Mouse (Mus musculus): ENCODE measurements around the gene Gm9767. TPM values are rescaled to one million over a fixed set of nuclear protein-coding genes. Genes with fewer than 3 reads are reported as not detected.
A peak's percentile ranks its signal among the peaks of the same experiment; 100 is the strongest.

Gene Gm9767
- polyA plus RNA-seq (2015; fragmentation: Nextera tagmentation; extraction: Ambion mirVana) = 0.37 and 1.7 TPM in 2 replicates

DNA sequence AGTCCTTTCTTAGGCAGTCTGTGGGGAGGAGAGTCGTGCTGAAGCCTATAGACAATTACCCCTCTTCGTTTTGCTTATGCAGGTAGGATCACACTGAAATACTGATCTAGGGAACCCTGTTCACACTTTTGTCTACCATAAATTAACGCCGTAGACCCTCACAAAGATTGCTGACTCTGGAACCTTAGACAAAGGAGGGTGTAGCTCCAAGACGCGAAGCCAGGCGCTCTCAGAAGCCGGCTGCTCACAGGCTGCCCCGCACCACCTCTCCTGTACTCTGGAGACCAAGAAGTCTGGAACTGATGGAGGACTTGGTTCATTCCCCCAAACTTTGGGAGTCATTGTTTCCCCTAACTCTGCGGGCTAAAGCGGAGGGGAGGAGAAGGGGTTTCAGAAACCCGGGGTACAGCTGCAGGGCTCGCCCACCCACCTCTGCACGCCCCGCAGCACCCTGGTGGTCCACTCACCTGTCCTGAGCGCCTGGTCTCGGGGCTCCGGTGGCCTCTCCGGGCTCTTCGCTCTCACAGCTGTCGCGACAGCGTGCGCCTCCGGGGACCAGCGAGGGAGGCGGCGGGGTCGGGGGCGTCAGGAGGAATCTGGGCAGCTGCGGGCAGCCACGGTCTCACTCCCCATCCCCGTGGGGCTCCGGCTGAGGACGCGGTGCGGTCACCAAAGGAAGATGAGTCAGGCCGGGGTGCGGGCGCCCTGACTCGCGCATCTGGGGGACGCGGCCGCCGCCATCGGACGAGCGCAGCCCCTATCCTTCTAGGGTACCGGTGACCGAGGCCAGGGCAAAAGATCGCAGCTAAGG lies at the start of gene Gm9767:
Gm9767 (plus strand) TSS at position 585 of the 811 bp plus-strand sequence.
- Histone ChIP-seq H3K36me3 (no peaks in the 10 kb centered on the region), H3K4me1 (0 out of 2 replicates have a peak, but pooled peaks cover 10% of the 10 kb centered on the region), H3K9ac (peak within 1 kb of the TSS; percentile 42), H3K4me2 (replicated peaks) (peak within 1 kb of the TSS; percentile 95), H3K27ac (replicated peaks) (peak within 1 kb of the TSS; percentile 34), H3K4me3 (replicated peaks) (peak within 1 kb of the TSS; percentile 63), H3K9me3 (replicated peaks) (no peaks in the 10 kb centered on the region), H3K27me3 (0 out of 2 replicates have a peak, but pooled peaks cover 6% of the 10 kb centered on the region)
- peak; percentile 56; the same call in 1 of the 2 replicates for ATAC-seq (ENCODE audit: insufficient number of reproducible peaks, low FRiP score, low TSS enrichment, low read depth)
- 2% methylated on average over 52 of the region's 52 CpGs for WGBS

DNA sequence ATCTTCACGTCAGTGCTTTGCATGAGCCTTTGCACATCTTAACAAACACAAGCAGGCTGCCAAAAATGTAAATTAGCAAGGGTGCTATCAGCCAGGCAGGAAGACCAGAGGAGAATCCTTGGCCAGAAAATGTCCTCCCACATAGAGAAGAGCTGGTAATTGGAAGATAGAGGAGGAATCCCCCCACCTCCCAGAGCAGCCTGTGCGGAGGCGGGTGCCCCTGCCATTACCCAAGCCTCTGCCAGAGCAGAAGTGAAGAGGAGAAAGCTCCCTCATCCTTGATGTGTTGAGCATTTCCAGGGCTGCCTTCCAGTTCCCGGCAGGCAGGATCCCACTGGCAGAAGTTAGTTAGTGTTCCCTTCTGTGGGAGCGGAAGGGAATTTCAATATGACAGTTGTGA lies 43.1 kb upstream of the Gm9767 start:
- Histone ChIP-seq H3K9me3 (replicated peaks) (no peaks in the 10 kb centered on the region), H3K4me1 (no peaks in the 10 kb centered on the region), H3K27ac (replicated peaks) (no peak overlapping the region), H3K36me3 (no peaks in the 10 kb centered on the region), H3K4me3 (replicated peaks) (no peak overlapping the region), H3K9ac (no peak overlapping the region), H3K27me3 (no peaks in the 10 kb centered on the region), H3K4me2 (replicated peaks) (no peak overlapping the region)
- ATAC-seq (ENCODE audit: insufficient number of reproducible peaks, low FRiP score, low TSS enrichment, low read depth) = no peak
- 73% methylated on average over 5 of the region's 5 CpGs for whole genome bisulfite sequencing

DNA sequence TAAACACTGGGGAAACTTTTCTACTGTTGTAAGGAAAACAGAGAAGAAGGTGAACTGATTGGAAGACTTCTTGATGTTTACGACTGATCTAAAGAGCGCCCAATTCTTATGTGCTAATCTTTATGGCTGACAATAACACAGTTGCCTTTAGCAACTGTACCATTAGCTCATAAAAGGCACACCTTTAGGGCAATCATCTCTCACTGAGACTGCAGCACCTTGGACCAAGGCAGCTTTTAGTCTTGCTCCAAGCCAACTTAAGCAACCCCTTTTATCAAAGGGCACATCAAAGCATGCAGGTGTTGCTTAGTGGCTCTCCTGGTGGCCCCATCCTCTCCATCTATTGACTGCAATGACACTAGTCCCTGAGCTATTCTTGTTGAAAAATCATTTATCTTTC lies 26.9 kb upstream of the Gm9767 start:
- no peak for ATAC-seq (ENCODE audit: insufficient number of reproducible peaks, low FRiP score, low TSS enrichment, low read depth)
- no peak overlapping the region for H3K4me3 ChIP-seq (replicated peaks)
- no peak overlapping the region for H3K27ac ChIP-seq (replicated peaks)
- H3K4me1 ChIP-seq = no peaks in the 10 kb centered on the region
- no peaks in the 10 kb centered on the region for H3K9me3 ChIP-seq (replicated peaks)
- no peak overlapping the region for H3K4me2 ChIP-seq (replicated peaks)
- 83% methylated on average over 2 of the region's 2 CpGs for WGBS
- no peaks in the 10 kb centered on the region for H3K36me3 ChIP-seq
- no peak overlapping the region for H3K9ac ChIP-seq
- H3K27me3 ChIP-seq = no peaks in the 10 kb centered on the region

DNA sequence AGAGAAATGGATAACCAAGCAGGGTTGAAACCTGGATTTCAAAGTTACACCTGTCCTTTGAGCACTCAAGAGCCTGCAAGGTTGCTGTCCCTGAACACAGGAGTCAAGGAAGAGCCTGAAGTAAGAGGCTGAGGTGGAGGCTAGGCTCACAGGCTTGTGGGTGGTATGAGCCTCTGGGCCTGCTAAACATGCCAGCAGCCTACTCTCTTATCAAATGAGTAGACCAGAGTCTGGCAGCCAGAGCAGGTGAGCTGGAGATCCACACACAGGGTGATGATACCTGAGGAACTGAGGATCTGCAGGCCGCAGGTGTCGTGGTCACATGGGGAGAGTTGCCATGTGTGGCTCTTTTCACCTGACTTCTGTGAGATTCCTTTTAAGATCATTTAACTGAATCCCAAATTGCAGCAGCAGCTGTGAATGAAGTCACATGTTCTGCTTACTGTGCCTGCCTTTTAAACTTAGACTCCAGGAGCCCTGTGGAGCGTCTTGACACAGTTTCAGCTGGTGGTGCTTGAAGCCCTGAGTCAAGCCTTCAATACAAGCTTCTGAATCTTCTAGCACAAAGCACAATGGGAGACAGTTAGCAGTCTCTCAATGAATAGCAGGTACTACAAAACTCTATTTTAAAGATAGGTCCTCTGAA lies 18.3 kb upstream of the Gm9767 start:
- no peak for ATAC-seq (ENCODE audit: insufficient number of reproducible peaks, low FRiP score, low TSS enrichment, low read depth)
- WGBS = 92% methylated on average over 3 of the region's 3 CpGs
- no peak overlapping the region for H3K9ac ChIP-seq
- no peaks in the 10 kb centered on the region for H3K9me3 ChIP-seq (replicated peaks)
- no peaks in the 10 kb centered on the region for H3K36me3 ChIP-seq
- H3K27me3 ChIP-seq = no peaks in the 10 kb centered on the region
- H3K4me1 ChIP-seq = no peaks in the 10 kb centered on the region
- no peak overlapping the region for H3K4me3 ChIP-seq (replicated peaks)
- no peak overlapping the region for H3K27ac ChIP-seq (replicated peaks)
- H3K4me2 ChIP-seq (replicated peaks) = no peak overlapping the region

DNA sequence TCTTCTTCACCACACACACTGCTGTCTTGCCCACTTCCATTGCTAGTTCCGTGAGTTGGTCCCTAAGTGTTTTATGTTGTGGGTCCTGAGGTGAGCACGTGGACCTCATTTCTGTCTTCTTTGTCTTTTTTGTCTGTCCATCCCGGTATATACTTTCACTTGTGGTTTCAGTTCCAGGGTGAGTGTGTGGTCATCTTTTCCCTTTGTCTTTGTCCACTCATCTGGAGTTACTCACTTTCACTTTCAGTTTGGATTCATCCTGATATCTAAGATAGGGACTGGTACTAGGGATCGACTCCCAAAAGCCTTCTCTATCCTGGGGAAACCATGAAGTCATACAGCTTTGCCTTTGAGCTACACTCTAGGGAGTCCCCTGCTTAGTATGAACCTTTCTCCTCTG lies 15.0 kb upstream of the Gm9767 start:
- 89% methylated on average over 4 of the region's 4 CpGs for WGBS
- Histone ChIP-seq H3K4me1 (no peaks in the 10 kb centered on the region), H3K4me2 (replicated peaks) (no peak overlapping the region), H3K27ac (replicated peaks) (no peak overlapping the region), H3K27me3 (no peaks in the 10 kb centered on the region), H3K36me3 (no peaks in the 10 kb centered on the region), H3K4me3 (replicated peaks) (no peak overlapping the region), H3K9me3 (replicated peaks) (no peaks in the 10 kb centered on the region), H3K9ac (no peak overlapping the region)
- ATAC-seq (ENCODE audit: insufficient number of reproducible peaks, low FRiP score, low TSS enrichment, low read depth) = no peak

DNA sequence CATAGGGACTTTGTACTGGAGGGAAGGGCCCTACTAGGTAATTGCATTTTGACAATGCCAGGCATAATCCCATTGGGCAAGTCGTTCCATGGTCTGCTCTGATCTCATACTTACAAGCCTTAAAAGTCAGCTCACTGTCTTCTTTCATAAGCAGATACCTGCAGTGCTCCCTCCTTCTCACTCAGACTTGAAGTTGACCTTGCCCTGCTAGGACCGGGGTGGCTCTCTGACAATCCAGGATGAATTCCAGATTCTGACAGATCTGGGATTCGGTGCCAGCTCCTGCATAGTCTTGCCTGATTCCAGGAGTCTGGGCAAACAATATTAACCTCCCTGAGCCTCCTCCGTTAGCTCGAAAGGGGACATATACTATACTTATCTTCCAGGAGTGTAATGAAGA lies 6.1 kb upstream of the Gm9767 start:
- 78% methylated on average over 5 of the region's 5 CpGs for WGBS
- no peaks in the 10 kb centered on the region for H3K27me3 ChIP-seq

DNA sequence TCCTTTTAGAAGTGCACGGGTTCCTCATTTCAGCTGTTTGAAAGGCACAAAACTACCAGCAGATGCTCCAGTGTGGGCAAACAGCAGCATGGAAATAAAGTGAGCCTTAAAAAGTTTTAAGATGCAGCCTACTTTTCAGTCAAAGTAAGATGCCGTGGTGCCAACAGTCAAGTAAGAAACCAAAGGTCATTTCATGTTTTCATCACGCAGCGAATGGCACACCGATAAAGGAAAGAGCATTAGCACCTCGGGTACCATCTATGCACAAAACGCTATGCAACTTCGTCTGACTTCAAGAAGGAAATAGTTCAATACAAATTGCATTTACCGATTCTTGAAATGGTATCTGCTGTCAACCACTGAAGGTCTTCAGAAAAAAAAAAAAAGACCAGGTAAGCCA lies 1.1 kb upstream of the Gm9767 start:
- Histone ChIP-seq H3K27me3 (0 out of 2 replicates have a peak, but pooled peaks cover 6% of the 10 kb centered on the region), H3K36me3 (no peaks in the 10 kb centered on the region), H3K4me2 (replicated peaks) (peak overlapping the region; percentile 95; the same call in 1 of the 2 replicates), H3K9me3 (replicated peaks) (no peaks in the 10 kb centered on the region), H3K4me3 (replicated peaks) (peak overlapping the region; percentile 63; the same call in 1 of the 2 replicates), H3K27ac (replicated peaks) (no peak overlapping the region), H3K9ac (no peak overlapping the region), H3K4me1 (0 out of 2 replicates have a peak, but pooled peaks cover 10% of the 10 kb centered on the region)
- 58% methylated on average over 9 of the region's 9 CpGs for WGBS
- no peak for ATAC-seq (ENCODE audit: insufficient number of reproducible peaks, low FRiP score, low TSS enrichment, low read depth)

More for the DNA sequence above, 6.1 kb upstream of the Gm9767 start:
- ATAC-seq (ENCODE audit: insufficient number of reproducible peaks, low FRiP score, low TSS enrichment, low read depth) = no peak
- no peaks in the 10 kb centered on the region for H3K9me3 ChIP-seq (replicated peaks)
- H3K4me3 ChIP-seq (replicated peaks) = no peak overlapping the region
- H3K9ac ChIP-seq = no peak overlapping the region
- H3K4me1 ChIP-seq = no peaks in the 10 kb centered on the region
- no peak overlapping the region for H3K4me2 ChIP-seq (replicated peaks)
- no peak overlapping the region for H3K27ac ChIP-seq (replicated peaks)
- no peaks in the 10 kb centered on the region for H3K36me3 ChIP-seq

DNA sequence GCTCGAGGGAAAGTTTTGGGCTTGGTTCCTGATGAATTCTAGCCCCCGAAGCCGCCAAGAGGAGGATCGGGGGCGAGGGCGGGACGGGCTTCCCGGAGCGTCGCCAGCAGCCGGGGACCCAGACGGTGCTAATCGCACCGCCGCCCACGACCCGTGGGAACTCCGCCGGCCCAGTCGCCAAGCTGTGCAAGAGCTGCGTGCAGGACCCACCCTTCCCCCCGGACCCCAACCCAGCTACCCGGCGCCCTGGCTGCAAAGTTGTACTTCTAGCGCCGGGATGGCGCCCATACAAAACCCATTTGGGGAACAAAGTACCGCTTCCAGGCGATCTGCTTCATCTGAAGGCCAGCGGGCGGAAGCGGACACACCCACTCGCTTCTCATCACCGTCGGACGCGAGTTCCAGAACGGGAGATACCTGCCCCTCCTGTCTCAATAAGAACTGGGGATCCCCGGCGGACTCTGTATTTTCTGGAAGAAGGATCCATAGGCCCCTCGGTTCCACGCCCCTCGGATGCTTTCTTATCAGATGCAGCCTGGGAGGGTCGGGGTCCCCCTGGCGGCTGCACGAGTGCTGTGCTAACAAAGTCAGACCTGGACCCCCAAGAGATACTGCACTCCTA lies 577 bp downstream of the Gm9767 start, which contains the start of gene Tmem200a:
Tmem200a (minus strand) TSS at position 532 of the 622 bp plus-strand sequence.
- Histone ChIP-seq H3K27me3 (0 out of 2 replicates have a peak, but pooled peaks cover 6% of the 10 kb centered on the region), H3K27ac (replicated peaks) (peak within 1 kb of the TSS; percentile 34), H3K9me3 (replicated peaks) (no peaks in the 10 kb centered on the region), H3K4me1 (0 out of 2 replicates have a peak, but pooled peaks cover 10% of the 10 kb centered on the region), H3K9ac (peak within 1 kb of the TSS; percentile 42), H3K4me2 (replicated peaks) (peak within 1 kb of the TSS; percentile 95), H3K36me3 (no peaks in the 10 kb centered on the region), H3K4me3 (replicated peaks) (peak within 1 kb of the TSS; percentile 63)
- WGBS = under 1% methylated on average over 41 of the region's 46 CpGs
- ATAC-seq (ENCODE audit: insufficient number of reproducible peaks, low FRiP score, low TSS enrichment, low read depth) = peak; percentile 75; the same call in 1 of the 2 replicates

DNA sequence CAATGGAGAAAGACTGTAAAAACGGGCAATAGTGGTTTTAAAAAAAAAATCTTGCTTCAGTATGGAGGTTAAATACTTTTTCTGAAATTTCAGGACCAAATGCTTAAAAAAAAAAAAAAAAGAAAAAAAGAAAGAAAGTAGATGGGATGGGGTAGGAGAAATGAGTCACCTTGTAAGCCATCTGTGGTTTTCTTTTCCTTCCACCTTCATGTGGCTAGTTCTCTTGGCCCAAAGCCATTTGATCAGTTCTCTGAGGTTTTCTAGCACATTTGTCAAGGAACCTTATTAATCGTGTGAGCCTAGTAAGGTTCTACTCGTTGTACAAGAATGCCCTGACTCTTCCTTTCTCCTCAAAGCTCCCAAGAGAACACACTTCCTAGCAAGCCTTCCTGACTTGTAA lies 1.6 kb downstream of the Gm9767 start:
- Histone ChIP-seq H3K4me2 (replicated peaks) (no peak overlapping the region), H3K27me3 (0 out of 2 replicates have a peak, but pooled peaks cover 6% of the 10 kb centered on the region), H3K27ac (replicated peaks) (no peak overlapping the region), H3K4me1 (0 out of 2 replicates have a peak, but pooled peaks cover 10% of the 10 kb centered on the region), H3K9ac (no peak overlapping the region), H3K4me3 (replicated peaks) (no peak overlapping the region), H3K36me3 (no peaks in the 10 kb centered on the region), H3K9me3 (replicated peaks) (no peaks in the 10 kb centered on the region)
- ATAC-seq (ENCODE audit: insufficient number of reproducible peaks, low FRiP score, low TSS enrichment, low read depth) = no peak
- 67% methylated on average over 3 of the region's 3 CpGs for WGBS

DNA sequence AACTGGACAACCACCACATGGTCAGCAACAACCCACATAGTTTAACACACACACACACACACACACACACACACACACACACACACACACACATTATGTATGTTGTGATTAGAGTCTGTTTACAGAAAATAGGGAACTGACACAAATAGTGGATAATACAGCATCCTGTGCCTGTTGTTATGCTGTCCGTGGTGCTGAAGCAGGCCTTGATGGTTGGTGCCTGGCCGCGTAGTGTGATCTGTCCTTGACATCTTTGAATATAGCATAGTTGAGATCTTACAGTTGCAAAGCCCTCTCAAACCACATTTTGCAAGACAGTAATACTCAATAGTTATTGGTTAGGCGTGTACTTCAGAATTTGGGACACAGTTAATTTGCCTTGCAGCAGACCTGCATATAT lies 4.0 kb downstream of the Gm9767 start:
- H3K36me3 ChIP-seq = no peaks in the 10 kb centered on the region
- ATAC-seq (ENCODE audit: insufficient number of reproducible peaks, low FRiP score, low TSS enrichment, low read depth) = no peak
- H3K4me2 ChIP-seq (replicated peaks) = no peak overlapping the region
- 0 out of 2 replicates have a peak, but pooled peaks cover 10% of the 10 kb centered on the region for H3K4me1 ChIP-seq
- no peaks in the 10 kb centered on the region for H3K9me3 ChIP-seq (replicated peaks)
- H3K27ac ChIP-seq (replicated peaks) = no peak overlapping the region
- 0 out of 2 replicates have a peak, but pooled peaks cover 6% of the 10 kb centered on the region for H3K27me3 ChIP-seq
- H3K4me3 ChIP-seq (replicated peaks) = no peak overlapping the region
- H3K9ac ChIP-seq = no peak overlapping the region
- WGBS = 64% methylated on average over 4 of the region's 4 CpGs
